Mouse (Mus musculus): Measurements from ENCODE around the gene C130060K24Rik.

The C130060K24Rik gene

DNA sequence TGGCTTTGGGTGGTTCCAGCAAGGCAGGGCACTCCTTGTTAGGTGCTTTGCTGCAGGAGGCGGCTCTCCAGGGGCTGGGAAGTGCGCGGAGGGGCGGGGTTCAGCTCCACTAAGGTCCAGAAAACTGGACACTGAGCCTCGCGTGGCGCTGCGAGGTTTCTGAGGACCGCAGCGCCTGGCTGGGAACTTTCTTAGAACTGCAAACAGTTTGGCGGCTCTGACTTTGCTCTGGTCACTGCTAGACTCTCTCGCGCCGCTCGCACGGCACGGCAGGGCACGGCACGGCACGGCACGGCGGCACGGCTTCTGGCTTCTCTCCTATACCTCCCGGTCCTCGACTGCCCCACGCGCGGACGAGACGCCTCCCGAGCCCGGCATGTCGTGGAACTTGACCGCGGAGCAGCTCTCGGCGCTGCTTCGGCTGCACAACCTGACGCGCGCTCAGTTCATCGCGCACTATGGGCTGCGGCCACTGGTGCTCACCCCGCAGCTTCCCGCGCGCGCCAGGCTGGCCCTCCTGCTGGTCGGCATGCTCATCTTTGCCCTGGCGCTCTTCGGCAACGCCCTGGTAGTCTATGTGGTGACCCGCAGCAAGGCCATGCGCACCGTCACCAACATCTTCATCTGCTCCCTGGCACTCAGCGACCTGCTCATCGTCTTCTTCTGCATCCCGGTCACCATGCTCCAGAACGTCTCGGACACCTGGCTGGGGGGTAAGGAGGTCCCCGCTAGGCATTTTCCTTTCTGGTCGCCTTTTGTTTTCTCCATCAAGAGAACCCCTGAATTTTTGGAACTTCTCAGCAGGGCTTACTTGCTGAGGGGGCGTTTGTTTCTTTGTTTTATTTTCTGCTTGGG, at the start of gene C130060K24Rik:
TSS of gene C130060K24Rik (plus strand) at position 188 of the 855 bp plus-strand sequence.
- no peak for DNase-seq (ENCODE audit: low read depth, low spot score)

GRCm38 (mm10) chr6:65334246-65334645, 46.7 kb upstream of the C130060K24Rik start:
- no peak for DNase-seq (ENCODE audit: low read depth, low spot score)

DNA sequence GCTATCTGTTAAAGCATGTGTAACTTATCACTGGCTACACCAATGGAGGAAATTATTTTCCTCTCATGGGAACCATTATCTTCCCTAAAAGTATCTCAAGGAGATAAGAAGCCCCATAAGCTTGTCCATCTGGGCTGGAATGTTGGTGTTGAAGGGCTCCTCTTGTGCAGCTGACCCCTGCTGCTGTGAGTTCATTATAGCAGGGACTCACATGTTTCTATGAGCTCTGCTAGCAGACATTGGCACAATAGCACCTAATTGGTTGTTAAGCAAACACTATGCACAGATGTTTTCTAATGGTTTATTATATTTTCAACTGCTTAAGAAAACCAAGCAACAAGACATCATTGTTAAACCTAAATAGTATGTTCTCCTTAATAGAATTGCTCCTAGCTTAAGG, 41.5 kb upstream of the C130060K24Rik start:
- no peak for DNase-seq (ENCODE audit: low read depth, low spot score)

DNA sequence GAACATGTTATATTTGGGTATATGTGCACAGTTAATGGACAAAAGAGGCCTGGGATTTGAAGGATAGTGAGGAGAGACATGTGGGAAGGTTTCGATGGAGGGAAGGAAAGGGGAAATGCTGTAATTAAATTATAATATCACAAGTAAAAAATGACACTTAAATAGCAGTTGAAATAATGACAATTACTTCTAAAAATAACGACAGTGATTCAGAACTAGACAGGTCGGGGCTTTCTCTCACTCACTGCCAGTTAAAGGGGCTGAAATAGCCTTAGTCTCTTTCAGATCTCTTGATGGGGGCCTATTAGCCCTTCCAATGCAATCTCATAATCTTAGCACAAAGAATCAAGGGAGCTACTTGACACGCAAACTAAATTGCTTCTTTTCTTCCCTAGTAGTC, 39.5 kb upstream of the C130060K24Rik start:
- no peak for DNase-seq (ENCODE audit: low read depth, low spot score)

DNA sequence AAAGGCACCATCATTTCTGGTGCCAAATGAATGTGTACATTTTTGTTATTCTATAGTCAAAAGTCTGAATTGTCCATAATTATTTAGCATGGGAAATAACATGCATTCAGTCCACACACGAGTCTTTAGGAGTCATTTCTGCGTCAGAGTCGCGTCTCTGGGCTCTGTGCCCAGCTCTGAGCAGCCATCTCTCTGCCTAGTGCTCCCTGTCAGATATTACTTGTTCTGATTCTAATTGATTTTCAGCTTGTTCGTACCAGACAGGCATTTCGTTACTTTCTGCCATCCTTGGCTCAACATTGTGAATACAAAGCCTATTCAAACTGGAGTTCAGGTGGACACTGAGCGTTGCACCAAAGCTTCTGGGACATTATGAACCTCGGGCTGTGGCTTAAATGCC, 33.2 kb upstream of the C130060K24Rik start:
- no peak for DNase-seq (ENCODE audit: low read depth, low spot score)

GRCm38 (mm10) chr6:65348255-65348654, 32.6 kb upstream of the C130060K24Rik start:
- no peak for DNase-seq (ENCODE audit: low read depth, low spot score)

DNA sequence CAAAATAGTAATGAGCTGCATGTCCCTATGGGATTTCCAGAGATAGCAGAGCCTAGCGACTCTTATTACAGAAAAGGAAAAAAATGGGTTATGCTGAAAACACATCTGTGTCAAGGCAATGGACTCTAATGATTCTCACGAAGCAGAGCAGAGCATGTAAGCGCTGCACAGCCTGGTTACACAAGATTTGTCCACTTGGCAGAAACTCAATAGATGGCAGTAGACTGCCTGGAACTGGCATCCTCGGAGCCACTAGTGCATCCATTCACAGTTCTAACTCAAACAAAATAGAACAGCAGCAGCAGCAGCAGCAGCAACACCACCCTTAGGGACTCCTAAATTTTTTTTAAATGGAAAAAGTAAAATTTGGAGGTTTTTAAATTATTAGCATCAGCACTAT, 29.3 kb upstream of the C130060K24Rik start:
- DNase-seq (ENCODE audit: low read depth, low spot score) = no peak

DNA sequence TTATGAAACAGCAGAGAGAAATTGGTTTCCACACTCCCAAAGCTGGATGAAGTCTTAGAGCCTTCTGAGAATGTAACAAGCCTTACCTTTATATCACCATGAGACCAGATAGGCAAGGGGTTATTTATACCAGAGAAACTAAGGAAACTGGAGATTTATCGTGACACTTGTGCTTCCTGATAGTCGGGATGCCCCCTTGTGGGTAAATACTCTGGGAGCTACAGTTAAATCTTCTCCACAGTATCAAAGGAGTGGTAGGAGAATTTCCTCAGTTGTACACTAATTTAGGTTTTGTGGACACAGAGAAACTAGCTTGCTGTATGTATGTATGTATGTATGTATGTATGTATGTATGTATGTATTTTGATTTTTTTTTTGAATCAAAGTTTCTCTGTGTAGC, 5.0 kb upstream of the C130060K24Rik start:
- no peak for DNase-seq (ENCODE audit: low read depth, low spot score)

DNA sequence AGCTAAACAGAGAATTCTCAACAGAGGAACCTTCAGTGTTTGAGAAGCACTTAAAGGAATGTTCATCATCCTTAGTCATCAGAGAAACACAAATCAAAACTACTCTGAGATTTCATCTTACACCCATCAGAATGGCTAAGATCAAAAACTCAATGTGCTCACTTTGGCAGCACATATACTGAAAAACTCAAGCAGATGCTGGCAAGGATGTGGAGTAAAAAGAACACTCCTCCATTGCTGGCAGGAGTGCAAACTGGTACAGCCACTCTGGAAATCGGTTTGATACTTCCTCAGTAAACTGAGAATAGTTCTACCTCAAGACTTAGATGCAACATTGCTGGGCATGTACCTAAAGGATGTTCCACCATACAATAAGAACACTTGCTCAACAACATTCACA, 41.0 kb downstream of the C130060K24Rik start:
- DNase-seq (ENCODE audit: low read depth, low spot score) = no peak

GRCm38 (mm10) chr6:65427065-65427464, 46.2 kb downstream of the C130060K24Rik start:
- DNase-seq (ENCODE audit: low read depth, low spot score) = no peak

- DNase-seq (ENCODE audit: low read depth, low spot score) = no peak
Measured at GRCm38 (mm10) chr6:65433159-65433558, 52.3 kb downstream of the C130060K24Rik start.

DNA sequence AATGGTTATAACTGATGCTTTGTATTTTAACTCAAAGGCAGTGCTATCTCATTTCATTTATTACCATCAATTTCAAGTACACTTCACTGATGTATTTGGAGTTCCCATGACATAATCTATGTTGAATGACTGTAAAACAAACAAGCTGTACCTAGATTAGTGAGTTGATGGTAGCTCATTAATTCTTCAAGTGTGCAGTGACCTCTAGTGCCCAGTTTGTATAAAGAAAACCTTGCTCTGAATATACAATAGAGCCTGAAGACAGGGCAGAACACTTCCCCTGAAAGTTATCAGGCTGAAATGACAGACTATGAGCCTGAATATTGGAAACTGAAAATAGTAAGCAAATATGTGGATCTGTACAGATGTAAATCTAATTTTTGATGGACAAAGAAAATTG, 72.6 kb downstream of the C130060K24Rik start:
- no peak for DNase-seq (ENCODE audit: low read depth, low spot score)

GRCm38 (mm10) chr6:65465294-65465693, 84.4 kb downstream of the C130060K24Rik start:
- DNase-seq (ENCODE audit: low read depth, low spot score) = no peak

GRCm38 (mm10) chr6:65470320-65470719, 89.4 kb downstream of the C130060K24Rik start:
- no peak for DNase-seq (ENCODE audit: low read depth, low spot score)

- no peak for DNase-seq (ENCODE audit: low read depth, low spot score)
Measured at GRCm38 (mm10) chr6:65472455-65472854, 91.5 kb downstream of the C130060K24Rik start.

DNA sequence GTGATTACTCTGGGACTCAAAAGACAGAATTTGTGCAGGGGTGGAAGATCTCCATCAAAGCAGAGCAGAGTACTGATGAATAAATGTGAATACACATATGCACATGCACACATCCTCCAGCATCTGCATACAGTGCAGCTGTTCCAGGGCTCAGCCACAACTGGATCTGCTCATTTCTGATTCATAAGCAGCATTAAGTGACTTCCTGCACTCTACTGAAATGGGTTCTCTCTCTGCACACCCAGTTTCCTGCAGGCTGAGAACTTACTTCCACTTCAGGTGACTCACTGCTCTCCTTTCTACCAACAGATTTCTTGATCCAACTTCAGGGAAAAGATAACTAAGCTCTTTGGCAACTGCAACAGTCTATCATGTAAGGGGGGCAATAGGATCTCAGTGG, 117.9 kb downstream of the C130060K24Rik start:
- DNase-seq (ENCODE audit: low read depth, low spot score) = no peak
